Mouse (Mus musculus) gastrocnemius, postnatal 10 days (tissue): ENCODE measurements around the gene Fam25c. TPM values are rescaled to one million over a fixed set of nuclear protein-coding genes. Genes with fewer than 3 reads are reported as not detected.
A peak's percentile ranks its signal among the peaks of the same experiment; 100 is the strongest.
"Not testable (repeated sequence)": the region's sequence is repeated elsewhere in the genome, so short reads cannot be mapped to it uniquely, and the experiment has no call there.

ENCODE experiments used
- DNase-seq: peaks from one replicate; pipeline ENCODE4 v3.0.0; 2021; ENCODE audit warnings: mixed read lengths
- total RNA-seq, 2 experiments: library from RNA; stranded (reverse); gene quantifications; 2 replicates each; pipeline ENCODE4 v1.2.3; 2021

Fam25c gene
- total RNA-seq, 2 experiments from 2014 or later: not detected

- DNase-seq: no peak
Measured at GRCm38 (mm10) chr14:34327618-34328017, 27.6 kb downstream of the Fam25c start.

- no peak for DNase-seq
Measured at GRCm38 (mm10) chr14:34326606-34327005, 28.6 kb downstream of the Fam25c start.

GRCm38 (mm10) chr14:34323576-34324085, 31.6 kb downstream of the Fam25c start:
- DNase-seq: no peak

GRCm38 (mm10) chr14:34318113-34318512, 37.1 kb downstream of the Fam25c start:
- no peak for DNase-seq

GRCm38 (mm10) chr14:34317431-34317830, 37.8 kb downstream of the Fam25c start:
- DNase-seq: no peak

GRCm38 (mm10) chr14:34316346-34316745, 38.9 kb downstream of the Fam25c start:
- DNase-seq: no peak

GRCm38 (mm10) chr14:34314796-34315195, 40.4 kb downstream of the Fam25c start:
- no peak for DNase-seq

- DNase-seq: not testable (repeated sequence)
Measured at GRCm38 (mm10) chr14:34314383-34314782, 40.9 kb downstream of the Fam25c start.

- no peak for DNase-seq
Measured at GRCm38 (mm10) chr14:34313612-34314011, 41.6 kb downstream of the Fam25c start.

GRCm38 (mm10) chr14:34312339-34313048, 42.7 kb downstream of the Fam25c start:
- no peak for DNase-seq

GRCm38 (mm10) chr14:34311691-34312090, 43.5 kb downstream of the Fam25c start:
- DNase-seq: no peak

GRCm38 (mm10) chr14:34311021-34311631, 44.1 kb downstream of the Fam25c start:
- DNase-seq: peak; percentile 54

- peak; percentile 98 for DNase-seq
Measured at GRCm38 (mm10) chr14:34310234-34310965, 44.8 kb downstream of the Fam25c start, which contains the start of the genes Shld2 and Glud1. TSS of gene Shld2 (minus strand) at chr14:34310493. TSS of gene Glud1 (plus strand) at chr14:34310727.

- no peak for DNase-seq
Measured at GRCm38 (mm10) chr14:34309907-34310233, 45.4 kb downstream of the Fam25c start.

GRCm38 (mm10) chr14:34309266-34309665, 46.0 kb downstream of the Fam25c start:
- no peak for DNase-seq

GRCm38 (mm10) chr14:34303265-34303680, 52.0 kb downstream of the Fam25c start:
- DNase-seq: peak; percentile 14

GRCm38 (mm10) chr14:34302681-34303242, 52.5 kb downstream of the Fam25c start:
- no peak for DNase-seq

Other genes with a start within 250 kb of the Fam25c start
- under 1 TPM; 0.16 TPM for gene Npy4r, start 202.9 kb downstream of the Fam25c start, total RNA-seq
- gene Gprin2, start 153.8 kb downstream of the Fam25c start, total RNA-seq: under 1 TPM; 0.50 to 0.52 TPM
- 1 to 10 TPM in 1 of 2 experiments, under 1 TPM in 1; 0.89 to 1.6 TPM for gene Syt15, start 135.8 kb downstream of the Fam25c start, total RNA-seq
- gene Shld2, start 44.9 kb downstream of the Fam25c start, total RNA-seq: 1 to 10 TPM; 7.1 to 8.0 TPM
- gene Glud1, start 44.7 kb downstream of the Fam25c start, total RNA-seq: 100 to 1,000 TPM; 116 to 120 TPM
- 10 to 100 TPM; 10.2 to 16.9 TPM for gene Sncg, start 19.4 kb upstream of the Fam25c start, total RNA-seq
- 10 to 100 TPM; 16.7 to 18.7 TPM for gene Mmrn2, start 20.0 kb upstream of the Fam25c start, total RNA-seq
- 100 to 1,000 TPM in 1 of 2 experiments, 10 to 100 TPM in 1; 92.4 to 102 TPM for gene Bmpr1a, start 147.9 kb upstream of the Fam25c start, total RNA-seq
- not detected for gene 9230112D13Rik, start 167.4 kb upstream of the Fam25c start, total RNA-seq
- gene Ldb3, start 233.2 kb upstream of the Fam25c start, total RNA-seq: 1,000 to 10,000 TPM; 1,336 to 1,359 TPM
- not detected for gene Opn4, start 244.7 kb upstream of the Fam25c start, total RNA-seq